Mouse (Mus musculus): ENCODE measurements around the gene Mettl26.

Mettl26 gene

GRCm38 (mm10) chr17:25883824-25884223 lies 8.9 kb downstream of the Mettl26 start:
- no peak for DNase-seq (ENCODE audit: low spot score in 2 of 2)

DNA sequence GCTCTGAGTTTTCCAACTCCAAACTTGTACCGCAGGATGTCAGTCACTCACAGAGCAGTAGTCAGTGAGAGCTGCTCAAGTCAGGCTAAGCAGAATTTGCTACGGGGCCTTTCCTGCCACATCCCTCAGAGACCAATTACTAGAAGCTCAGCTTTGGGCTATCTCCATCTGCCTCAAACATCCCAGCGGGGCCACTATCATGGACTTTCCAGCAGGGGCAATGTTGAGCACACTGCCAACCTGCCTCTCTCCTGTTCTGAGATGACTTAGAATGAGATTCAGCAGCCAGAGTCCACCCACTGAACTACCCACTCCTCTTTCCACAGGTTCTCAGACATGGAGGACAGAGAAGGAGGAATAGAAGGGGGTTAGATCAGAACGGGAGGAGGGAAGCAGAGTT lies 10.8 kb downstream of the Mettl26 start:
- DNase-seq (ENCODE audit: low spot score in 2 of 2): peak in 1 of 2 experiments; percentile 37

GRCm38 (mm10) chr17:25886806-25887205 lies 11.9 kb downstream of the Mettl26 start:
- no peak for DNase-seq (ENCODE audit: low spot score in 2 of 2)

DNA sequence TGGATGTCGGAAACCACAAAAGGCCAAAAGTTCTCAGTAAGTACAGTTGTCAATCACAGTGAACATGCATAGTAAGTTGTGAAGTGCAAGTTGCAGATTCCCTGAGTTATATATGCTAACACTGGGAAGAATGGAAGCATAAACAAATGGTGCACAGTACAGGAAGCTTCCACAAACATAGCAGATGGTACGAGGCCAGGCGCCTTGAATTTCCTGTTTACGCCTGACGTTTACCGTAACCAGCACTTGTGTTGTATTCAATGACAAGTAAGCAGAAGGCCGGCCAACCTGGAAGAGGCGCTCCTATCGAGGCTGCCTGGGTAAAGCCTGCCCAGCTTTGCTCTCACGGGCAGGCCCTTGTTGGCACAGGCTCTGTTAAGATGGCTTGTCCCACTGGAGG lies 12.6 kb downstream of the Mettl26 start:
- no peak for DNase-seq (ENCODE audit: low spot score in 2 of 2)

GRCm38 (mm10) chr17:25888837-25889236 lies 14.0 kb downstream of the Mettl26 start:
- no peak for DNase-seq (ENCODE audit: low spot score in 2 of 2)

DNA sequence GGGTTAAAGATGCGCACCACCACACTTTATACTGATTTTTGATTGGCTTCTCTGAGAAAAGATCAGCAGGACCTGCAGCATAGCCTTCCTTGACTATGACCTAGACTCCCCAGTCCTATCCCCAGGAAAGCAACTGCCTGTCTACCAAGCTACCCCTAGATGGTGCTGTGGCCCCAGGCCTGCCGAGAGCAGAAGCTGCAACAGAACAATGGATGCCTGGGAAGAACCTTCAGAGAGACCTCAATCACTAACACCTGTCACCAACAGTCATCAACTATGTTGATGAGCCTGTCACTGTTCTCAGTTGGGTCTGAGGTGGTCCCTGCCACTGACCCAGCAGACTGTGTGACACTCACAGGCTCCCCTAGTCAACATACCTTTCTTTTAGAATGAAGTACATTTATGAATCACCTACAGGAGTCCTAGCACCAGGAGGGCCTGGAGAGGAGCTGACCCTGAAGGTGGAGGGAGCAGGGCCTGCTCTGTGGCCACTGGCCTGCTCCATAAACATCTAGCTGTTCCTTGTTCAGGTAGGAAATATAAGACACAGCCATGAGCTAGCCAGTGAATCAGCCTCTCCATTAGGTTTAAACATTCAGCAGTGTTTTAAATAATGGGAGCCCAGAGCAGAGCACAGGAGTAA lies 19.2 kb downstream of the Mettl26 start:
- DNase-seq (ENCODE audit: low spot score in 2 of 2): peak; percentile 43 to 76

DNA sequence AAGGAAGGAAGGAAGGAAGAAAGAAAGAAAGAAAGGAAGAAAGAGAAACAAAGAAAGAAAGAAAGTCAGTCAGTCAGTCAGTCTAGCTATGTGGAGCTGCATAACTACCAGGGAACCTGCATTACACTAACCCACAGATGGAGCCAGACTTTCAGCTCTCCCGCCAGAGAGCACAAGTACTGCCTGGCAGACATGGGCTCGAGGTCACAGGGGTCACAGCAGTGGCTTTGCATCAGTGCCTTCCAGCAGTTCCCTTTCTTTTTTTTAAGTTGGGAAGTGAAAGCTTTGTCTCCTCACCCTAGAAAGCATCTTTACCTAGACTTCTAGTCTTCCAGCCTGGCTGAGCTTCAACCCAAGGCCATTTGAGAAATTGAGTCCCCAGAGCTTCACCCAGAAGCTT lies 20.5 kb downstream of the Mettl26 start:
- DNase-seq (ENCODE audit: low spot score in 2 of 2): no peak

GRCm38 (mm10) chr17:25895891-25896290 lies 21.0 kb downstream of the Mettl26 start:
- DNase-seq (ENCODE audit: low spot score in 2 of 2): no peak

GRCm38 (mm10) chr17:25900193-25900592 lies 25.3 kb downstream of the Mettl26 start:
- no peak for DNase-seq (ENCODE audit: low spot score in 2 of 2)

DNA sequence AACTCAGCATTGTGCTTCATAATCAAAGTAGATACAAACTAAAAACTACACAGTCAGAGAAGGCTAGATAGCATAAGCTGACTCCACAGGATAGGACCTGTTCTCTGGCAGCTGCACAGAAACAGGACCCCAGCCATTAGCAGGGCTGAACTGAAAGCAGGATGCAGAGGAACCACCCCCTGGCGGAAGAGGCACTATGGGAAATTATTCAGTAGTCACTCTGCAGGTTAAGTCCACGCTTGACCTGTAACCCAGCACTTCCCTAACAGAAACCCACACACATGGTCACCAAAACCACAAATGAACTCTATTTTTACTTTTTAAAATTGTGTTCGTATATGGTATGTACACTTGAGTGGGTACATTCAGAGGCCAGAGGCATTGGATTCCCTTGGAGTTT lies 28.2 kb downstream of the Mettl26 start:
- DNase-seq (ENCODE audit: low spot score in 2 of 2): no peak

GRCm38 (mm10) chr17:25907640-25908039 lies 32.8 kb downstream of the Mettl26 start:
- DNase-seq (ENCODE audit: low spot score in 2 of 2): no peak

DNA sequence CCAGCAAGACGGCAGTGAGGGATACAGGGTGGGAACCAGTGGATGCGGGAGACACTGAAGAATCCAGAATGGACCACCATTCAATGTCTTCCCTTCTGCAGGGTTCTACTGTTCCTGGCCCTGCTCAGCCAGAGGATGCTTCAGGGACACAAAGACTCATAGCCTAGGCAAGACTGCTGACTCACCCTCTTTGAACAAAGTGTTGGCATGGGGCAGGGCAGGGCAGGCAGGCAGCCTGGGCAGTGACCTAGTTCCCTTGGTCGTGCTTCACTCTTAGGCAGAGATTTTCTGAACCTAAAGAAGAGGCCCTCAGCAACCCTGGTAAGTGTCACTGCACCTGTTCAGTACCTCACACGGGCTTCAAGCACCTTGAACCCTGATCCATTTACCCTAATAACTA lies 36.9 kb downstream of the Mettl26 start:
- DNase-seq (ENCODE audit: low spot score in 2 of 2): no peak

DNA sequence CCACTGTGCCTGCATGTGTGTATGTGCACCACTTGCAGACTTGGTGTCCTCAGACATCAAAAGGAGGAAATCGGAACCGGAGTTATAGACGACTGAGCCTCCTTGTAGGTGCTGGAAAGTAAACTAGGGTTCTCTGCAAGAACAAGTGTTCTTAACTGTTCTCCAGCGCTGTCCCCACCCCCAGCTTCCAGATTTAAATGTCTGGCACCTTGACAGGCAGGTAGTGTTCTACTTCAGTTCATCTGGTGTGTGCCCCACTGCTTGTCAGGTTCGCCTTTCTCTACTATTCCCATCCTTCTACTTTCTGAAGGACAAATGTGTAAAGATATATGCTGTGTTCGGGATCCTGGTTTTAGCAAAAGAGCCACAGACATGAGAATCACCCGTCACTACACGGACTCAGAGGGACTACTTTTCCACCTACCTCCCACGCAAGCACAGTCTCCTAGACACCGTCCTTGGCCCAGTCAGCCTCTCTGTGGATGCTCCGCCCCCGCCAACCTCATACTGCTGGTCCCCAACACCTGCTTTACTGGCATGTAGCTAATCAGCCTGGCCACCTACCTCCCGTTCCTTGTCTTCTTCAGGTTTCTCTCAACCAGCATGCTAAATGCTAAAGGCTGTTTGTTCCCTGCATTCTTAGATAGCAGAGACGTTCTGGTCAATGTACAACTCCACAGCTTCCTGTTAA lies 38.5 kb downstream of the Mettl26 start:
- DNase-seq (ENCODE audit: low spot score in 2 of 2): no peak

DNA sequence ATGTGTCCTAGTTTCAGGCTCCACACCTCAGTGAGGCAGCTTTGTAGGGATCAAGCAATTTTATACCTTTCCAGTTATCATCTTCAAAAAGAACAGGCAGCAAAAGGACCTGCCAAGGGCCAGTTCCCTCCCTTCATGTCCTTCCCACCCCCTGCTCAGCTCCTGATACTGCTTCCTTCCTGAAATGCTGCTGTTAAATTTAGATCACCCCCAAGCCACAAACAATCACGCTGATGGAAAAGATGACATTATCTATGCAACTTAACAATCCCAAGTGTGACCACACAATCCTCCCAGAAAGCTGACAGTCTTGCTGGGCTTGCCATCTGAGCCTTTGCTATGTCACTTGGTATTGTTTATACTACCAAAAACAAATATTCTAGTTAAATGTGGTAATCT lies 39.0 kb downstream of the Mettl26 start:
- no peak for DNase-seq (ENCODE audit: low spot score in 2 of 2)

GRCm38 (mm10) chr17:25914295-25914694 lies 39.4 kb downstream of the Mettl26 start:
- DNase-seq (ENCODE audit: low spot score in 2 of 2): no peak

- no peak for DNase-seq (ENCODE audit: low spot score in 2 of 2)
Measured at GRCm38 (mm10) chr17:25916931-25917647, 42.2 kb downstream of the Mettl26 start.

- DNase-seq (ENCODE audit: low spot score in 2 of 2): no peak
Measured at GRCm38 (mm10) chr17:25918037-25918750, 43.3 kb downstream of the Mettl26 start.

DNA sequence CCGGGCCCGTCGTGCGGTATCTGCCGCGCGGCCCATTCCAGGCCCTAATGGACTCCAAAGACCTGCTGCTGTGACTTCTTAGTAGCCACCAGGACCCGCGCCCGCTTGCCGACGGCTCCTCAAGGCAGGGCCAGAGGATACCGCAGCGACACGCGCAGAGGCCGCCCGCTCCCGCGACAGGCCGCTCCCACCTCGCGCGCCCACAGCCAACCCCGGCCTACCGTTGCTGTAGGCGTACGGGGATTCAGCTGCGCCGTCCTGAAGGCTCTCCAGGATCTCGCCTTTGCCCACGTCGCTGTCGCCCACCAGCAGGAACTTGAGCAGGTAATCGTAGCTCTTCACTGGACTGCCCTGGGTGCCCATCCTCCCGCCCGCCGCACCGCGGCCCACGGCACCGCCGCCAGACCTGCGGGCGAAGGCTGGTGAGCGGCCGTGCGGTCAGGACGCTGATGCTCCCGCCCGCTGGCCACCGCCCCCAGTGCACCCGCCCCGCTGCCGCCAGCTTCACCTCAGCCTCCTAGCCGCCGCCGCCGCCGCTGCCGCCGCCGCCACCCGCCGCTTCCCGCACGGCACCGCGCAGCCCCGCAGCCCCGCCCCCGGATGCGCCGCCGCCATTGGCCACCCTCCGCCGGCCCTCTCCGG lies 44.4 kb downstream of the Mettl26 start, which contains the start of gene Rab40c:
Gene Rab40c, minus strand, starts transcription at position 584 of the 642 bp plus-strand sequence.
- peak in 1 of 2 experiments; percentile 44 for DNase-seq (ENCODE audit: low spot score in 2 of 2)

GRCm38 (mm10) chr17:25919786-25920642 lies 45.1 kb downstream of the Mettl26 start:
- DNase-seq (ENCODE audit: low spot score in 2 of 2): peak; percentile 99 to 100

- no peak for DNase-seq (ENCODE audit: low spot score in 2 of 2)
Measured at GRCm38 (mm10) chr17:25922120-25922519, 47.2 kb downstream of the Mettl26 start.

- DNase-seq (ENCODE audit: low spot score in 2 of 2): no peak
Measured at GRCm38 (mm10) chr17:25925348-25925747, 50.5 kb downstream of the Mettl26 start.
